Mouse (Mus musculus) hindbrain, embryonic 14.5 days (tissue): Measurements from ENCODE around the gene Tacr2. TPM values are rescaled to one million over a fixed set of nuclear protein-coding genes. Genes with fewer than 3 reads are reported as not detected.

Experiments used
- ATAC-seq: fragments of 200-750 bp; cut with Nextera tagmentation; 2 replicates; pipeline ENCODE4 v1.8.0; 2017; ENCODE audit warnings: moderate number of reproducible peaks, mild to moderate bottlenecking, moderate TSS enrichment, moderate library complexity; ENCODE audit not compliant: low FRiP score
- DNase-seq: peaks from one replicate; pipeline ENCODE4 v3.0.0-alpha.2; 2015; ENCODE audit warnings: low spot score
- H3K27ac ChIP-seq: fragments of 300-500 bp; sonication (generic); 2 replicates; pipeline ENCODE4 v1.5.1; 2014; ENCODE audit warnings: mild to moderate bottlenecking, moderate library complexity
- H3K27me3 ChIP-seq: fragments of 300-500 bp; sonication (generic); 2 replicates; pipeline ENCODE4 v1.6.1; 2014; ENCODE audit warnings: mild to moderate bottlenecking, low read length, mixed read lengths; ENCODE audit not compliant: control insufficient read depth, insufficient read depth
- H3K36me3 ChIP-seq: fragments of 300-500 bp; sonication (generic); replicated peaks from 2 replicates; pipeline ENCODE4 v1.6.1; 2014; ENCODE audit not compliant: control insufficient read depth, insufficient read depth
- H3K4me1 ChIP-seq: fragments of 300-500 bp; sonication (generic); replicated peaks from 2 replicates; pipeline ENCODE4 v1.6.1; 2014; ENCODE audit warnings: antibody characterized with exemption, low read length, mixed read lengths; ENCODE audit not compliant: control insufficient read depth, insufficient read depth
- H3K4me2 ChIP-seq: fragments of 300-500 bp; sonication (generic); replicated peaks from 2 replicates; pipeline ENCODE4 v1.6.1; 2014; ENCODE audit warnings: mild to moderate bottlenecking, moderate library complexity
- H3K4me3 ChIP-seq: fragments of 300-500 bp; sonication (generic); replicated peaks from 2 replicates; pipeline ENCODE4 v1.5.1; 2014; ENCODE audit warnings: mild to moderate bottlenecking, low read length
- H3K9ac ChIP-seq: fragments of 300-500 bp; sonication (generic); 2 replicates; pipeline ENCODE4 v1.6.1; 2014
- H3K9me3 ChIP-seq: fragments of 300-500 bp; sonication (generic); 2 replicates; pipeline ENCODE4 v1.6.1; 2016; ENCODE audit warnings: low read length; ENCODE audit not compliant: control insufficient read depth
- WGBS: fragments of 180-500 bp; shearing (Covaris S2); extraction: QIAGEN DNeasy Blood & Tissue Kit; methylation state at CpG from one replicate; pipeline ENCODE4 v1.1.7; 2014; 5-methylcytosine and 5-hydroxymethylcytosine counted together
- polyA plus RNA-seq: library from polyadenylated mRNA; unstranded; fragments of >200 nt; fragmentation: Nextera tagmentation; extraction: Ambion mirVana; gene quantifications from 2 replicates; pipeline ENCODE4 v1.2.1, GENCODE M21; 2014

Gene Tacr2
- polyA plus RNA-seq, 1 experiment from 2014 or later, result 0.19 TPM

DNA sequence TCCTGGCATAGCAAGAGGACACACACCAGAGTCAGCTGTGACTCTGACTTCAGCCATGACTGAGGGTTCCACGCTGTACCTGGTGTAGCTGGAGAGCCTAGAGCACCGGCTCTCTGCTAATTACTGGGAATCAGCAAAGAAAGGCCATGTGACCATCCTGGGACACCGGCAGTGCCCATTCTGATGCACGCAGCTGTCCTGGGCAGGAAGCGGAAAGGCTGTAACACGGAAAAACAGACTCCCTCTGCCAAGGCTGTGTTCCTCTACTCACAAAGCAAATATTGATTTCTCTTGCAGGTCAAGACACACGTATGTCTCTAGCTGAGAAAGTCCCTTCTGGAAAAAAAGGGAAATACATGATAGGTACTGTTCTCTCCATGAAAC lies 33.5 kb upstream of the Tacr2 start:
- H3K36me3 ChIP-seq, result no peaks in the 10 kb centered on the region
- no peak for ATAC-seq
- WGBS, result 70% methylated on average over 7 of the region's 7 CpGs

DNA sequence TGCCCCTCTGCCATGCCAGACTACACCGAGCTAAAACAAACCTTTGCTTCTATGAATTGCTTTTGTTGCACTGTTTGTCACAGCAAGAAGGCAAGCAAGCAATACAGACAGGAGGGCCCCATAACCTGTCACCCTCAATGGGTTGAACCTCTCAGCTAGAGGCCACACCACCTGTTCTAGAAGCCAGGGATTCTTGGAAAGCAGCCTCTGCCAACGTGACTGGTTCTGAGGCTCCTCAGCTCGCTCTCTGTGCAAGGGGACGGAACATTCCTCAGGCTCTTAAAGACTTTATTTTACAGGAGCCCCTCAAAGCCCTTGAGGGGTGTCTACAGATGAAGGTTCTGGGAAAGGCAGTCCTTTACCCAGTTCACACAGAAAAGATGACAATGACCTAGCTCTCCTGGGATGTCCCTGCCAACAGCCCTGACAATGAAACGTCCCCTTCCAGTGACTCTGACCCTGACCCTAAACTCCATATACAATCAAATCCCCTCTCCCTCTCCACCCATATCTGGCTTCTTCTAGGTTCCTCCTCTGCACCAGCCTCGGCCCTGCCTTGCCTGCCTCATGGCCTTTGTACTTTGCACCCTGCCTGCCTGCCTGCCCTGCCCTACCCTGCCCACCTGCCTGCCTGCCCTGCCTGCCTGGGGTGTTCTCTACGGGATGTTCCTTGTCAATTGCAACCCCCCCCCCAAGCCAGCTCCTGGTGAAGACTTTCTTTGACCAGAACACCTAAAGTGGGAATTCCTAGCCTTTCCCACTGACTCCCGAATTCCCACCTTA lies 31.3 kb upstream of the Tacr2 start:
- Histone ChIP-seq H3K4me1 (no peaks in the 10 kb centered on the region), H3K9me3 (no peaks in the 10 kb centered on the region), H3K36me3 (no peaks in the 10 kb centered on the region), H3K27me3 (no peaks in the 10 kb centered on the region), H3K9ac (no peak overlapping the region), H3K27ac (no peak overlapping the region), H3K4me3 (no peak overlapping the region), H3K4me2 (no peak overlapping the region)
- 75% methylated on average over 8 of the region's 8 CpGs for WGBS
- ATAC-seq (no peak), DNase-seq (no peak)

More for the DNA sequence above, 33.5 kb upstream of the Tacr2 start:
- no peak overlapping the region for H3K27ac ChIP-seq
- H3K9ac ChIP-seq, result no peak overlapping the region
- no peak overlapping the region for H3K4me2 ChIP-seq
- H3K4me3 ChIP-seq, result no peak overlapping the region
- DNase-seq, result no peak
- H3K9me3 ChIP-seq, result no peaks in the 10 kb centered on the region
- no peaks in the 10 kb centered on the region for H3K27me3 ChIP-seq
- no peaks in the 10 kb centered on the region for H3K4me1 ChIP-seq

DNA sequence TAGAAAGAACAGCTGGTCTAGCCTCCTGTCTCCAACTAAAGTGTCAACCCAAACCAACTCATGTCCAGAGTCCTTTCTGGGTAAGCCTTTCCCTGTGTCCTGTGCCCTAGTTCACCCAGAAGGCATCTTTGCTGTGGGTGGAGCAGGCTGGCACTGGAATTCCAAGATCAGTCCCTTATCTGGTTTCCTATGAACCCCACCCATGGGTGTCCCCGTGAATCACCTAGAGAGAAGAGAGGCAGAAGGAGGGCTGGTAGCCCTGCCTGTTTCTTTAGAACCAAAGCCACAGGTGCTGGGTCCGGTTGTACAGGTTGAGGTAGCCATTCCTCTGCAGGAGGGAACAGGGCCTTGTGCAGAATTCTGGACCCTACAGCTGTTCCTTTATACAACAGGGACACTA lies 30.6 kb upstream of the Tacr2 start:
- Histone ChIP-seq H3K4me3 (no peak overlapping the region), H3K9ac (no peak overlapping the region), H3K4me2 (no peak overlapping the region), H3K36me3 (no peaks in the 10 kb centered on the region), H3K27ac (no peak overlapping the region), H3K9me3 (no peaks in the 10 kb centered on the region), H3K4me1 (no peaks in the 10 kb centered on the region), H3K27me3 (no peaks in the 10 kb centered on the region)
- ATAC-seq (no peak), DNase-seq (no peak)
- WGBS, result 96% methylated on average over 2 of the region's 2 CpGs

DNA sequence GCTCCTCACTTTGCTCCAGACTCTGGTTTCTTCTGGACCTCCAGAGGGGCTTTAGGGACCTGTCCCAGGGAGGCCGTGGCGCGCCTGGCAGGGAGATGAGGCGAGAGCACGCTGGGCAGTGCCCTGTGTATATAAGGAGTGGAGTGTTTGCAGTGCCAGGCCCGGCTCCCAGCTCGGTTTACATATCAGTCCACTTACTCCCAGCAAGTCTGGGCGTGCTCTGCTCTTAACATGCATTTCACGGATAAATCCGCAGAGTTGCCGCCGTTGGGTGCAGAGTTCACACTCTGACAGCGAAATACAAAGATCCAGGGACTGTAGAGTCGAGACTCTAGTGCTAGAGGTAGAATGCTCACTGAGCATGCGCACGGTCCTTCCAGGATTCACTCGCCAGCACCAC lies 29.5 kb upstream of the Tacr2 start:
- DNase-seq, result no peak
- ATAC-seq, result no peak
- Histone ChIP-seq H3K36me3 (no peaks in the 10 kb centered on the region), H3K9ac (no peak overlapping the region), H3K4me2 (no peak overlapping the region), H3K9me3 (no peaks in the 10 kb centered on the region), H3K27me3 (no peaks in the 10 kb centered on the region), H3K4me3 (no peak overlapping the region), H3K27ac (no peak overlapping the region), H3K4me1 (no peaks in the 10 kb centered on the region)
- 86% methylated on average over 17 of the region's 17 CpGs for WGBS

DNA sequence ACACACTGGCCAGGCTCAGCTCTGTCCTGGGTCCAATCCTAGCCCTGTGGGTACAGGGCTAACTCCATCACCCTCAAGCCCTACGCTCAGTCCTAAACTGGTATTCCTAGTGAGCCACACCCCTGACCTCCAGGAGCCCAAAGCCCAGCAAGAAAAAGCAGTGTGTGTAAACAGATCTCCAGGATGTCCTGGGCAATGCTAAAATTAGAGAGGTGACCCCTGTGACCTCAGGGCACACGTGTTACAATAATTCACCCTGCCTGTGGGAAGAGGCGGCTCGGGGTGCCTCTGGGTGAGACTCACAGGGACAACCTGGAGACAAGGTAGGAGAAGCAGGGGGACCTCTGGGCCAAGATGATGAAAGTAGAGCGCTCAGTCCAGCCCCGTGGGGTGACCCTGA lies 28.0 kb upstream of the Tacr2 start:
- no peak overlapping the region for H3K4me3 ChIP-seq
- DNase-seq, result no peak
- H3K4me1 ChIP-seq, result no peaks in the 10 kb centered on the region
- H3K27me3 ChIP-seq, result no peaks in the 10 kb centered on the region
- H3K36me3 ChIP-seq, result no peaks in the 10 kb centered on the region
- WGBS, result 79% methylated on average over 6 of the region's 6 CpGs
- no peak overlapping the region for H3K27ac ChIP-seq
- ATAC-seq, result no peak
- H3K4me2 ChIP-seq, result no peak overlapping the region
- H3K9me3 ChIP-seq, result no peaks in the 10 kb centered on the region
- H3K9ac ChIP-seq, result no peak overlapping the region

DNA sequence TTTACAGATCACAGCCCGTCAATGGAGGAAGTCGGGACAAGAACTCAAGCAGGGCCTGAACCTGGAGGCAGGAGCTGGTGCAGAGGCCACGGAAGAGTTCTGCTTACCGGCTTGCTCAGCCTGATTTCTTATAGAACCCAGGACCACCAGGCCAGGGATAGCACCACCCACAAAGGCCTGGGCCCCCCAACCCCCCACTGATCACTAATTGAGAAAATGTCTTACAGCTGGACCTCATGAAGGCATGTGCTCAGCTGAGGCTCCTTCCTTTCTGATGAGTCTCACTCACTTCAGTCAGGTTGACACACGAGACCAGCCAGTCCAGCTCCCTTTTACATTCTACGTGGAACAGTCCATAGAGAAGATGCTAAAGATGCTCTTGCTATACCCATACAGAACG lies 26.4 kb upstream of the Tacr2 start:
- no peak for ATAC-seq
- H3K36me3 ChIP-seq, result no peaks in the 10 kb centered on the region
- no peak for DNase-seq
- H3K27me3 ChIP-seq, result no peaks in the 10 kb centered on the region
- no peak overlapping the region for H3K4me3 ChIP-seq
- H3K4me2 ChIP-seq, result no peak overlapping the region
- H3K4me1 ChIP-seq, result peaks cover 6% of the 10 kb centered on the region; the same call in 1 of the 2 replicates
- 76% methylated on average over 7 of the region's 7 CpGs for WGBS
- no peaks in the 10 kb centered on the region for H3K9me3 ChIP-seq
- H3K9ac ChIP-seq, result no peak overlapping the region
- H3K27ac ChIP-seq, result no peak overlapping the region

DNA sequence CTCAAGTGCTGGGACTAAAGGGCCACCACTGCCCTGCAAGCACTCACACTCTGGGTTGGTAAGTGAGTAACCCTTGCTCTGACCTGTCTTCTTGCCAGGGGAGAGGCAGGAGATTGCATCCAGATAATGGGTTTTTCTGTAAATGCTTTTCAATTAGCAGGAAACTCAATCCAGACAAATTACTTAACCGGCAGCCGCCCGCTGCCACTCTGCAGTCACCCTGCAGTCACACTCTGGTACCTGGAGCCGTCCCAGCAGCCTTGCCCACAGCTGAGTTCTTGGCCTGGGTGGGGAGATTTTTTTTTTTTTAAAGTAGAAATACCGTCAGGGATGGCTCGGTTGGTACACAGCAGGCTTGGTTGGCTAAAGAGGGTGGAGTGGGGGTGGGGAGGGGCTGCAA lies 24.1 kb upstream of the Tacr2 start:
- Histone ChIP-seq H3K4me3 (no peak overlapping the region), H3K4me2 (no peak overlapping the region), H3K4me1 (peaks cover 6% of the 10 kb centered on the region; the same call in 1 of the 2 replicates), H3K36me3 (no peaks in the 10 kb centered on the region), H3K9me3 (no peaks in the 10 kb centered on the region), H3K27me3 (no peaks in the 10 kb centered on the region), H3K27ac (no peak overlapping the region), H3K9ac (no peak overlapping the region)
- WGBS, result 67% methylated on average over 6 of the region's 6 CpGs
- no peak for ATAC-seq
- no peak for DNase-seq

DNA sequence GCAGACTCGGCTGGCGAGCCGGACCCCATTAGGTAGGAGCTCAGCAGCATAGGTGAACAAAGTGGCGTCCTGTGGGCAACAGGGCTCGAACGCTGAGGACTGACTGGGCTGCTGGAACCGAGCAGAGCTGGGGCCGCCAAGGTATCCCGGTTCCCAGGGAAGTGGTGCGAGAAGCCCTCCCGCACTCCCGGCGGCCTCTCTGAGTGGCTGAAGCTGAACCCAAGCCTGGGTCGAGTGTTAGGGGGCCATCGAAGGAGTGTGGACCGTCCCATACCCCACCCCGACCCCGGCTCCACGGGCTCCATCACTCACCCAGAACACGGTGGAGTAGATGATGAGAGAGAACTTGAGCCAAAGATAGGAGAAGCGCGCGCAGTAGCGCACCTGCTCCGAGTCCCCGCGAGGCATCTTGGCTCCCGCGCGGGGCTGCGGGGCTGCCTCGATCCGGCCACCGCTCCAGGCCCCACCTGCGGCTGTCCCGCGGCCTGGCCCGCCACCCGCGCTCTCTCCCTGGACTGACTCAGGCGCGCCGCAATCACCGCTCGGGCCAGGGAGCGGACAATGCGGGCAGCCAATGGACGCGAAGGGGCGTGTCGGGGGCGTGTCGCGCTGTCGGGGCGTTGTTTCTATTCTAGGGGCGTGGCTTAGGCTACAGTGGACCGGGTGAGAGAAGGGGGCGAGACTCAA lies 21.4 kb upstream of the Tacr2 start, which contains the start of gene Tspan15:
Tspan15 (minus strand) TSS at position 544 of the 687 bp plus-strand sequence.
- ATAC-seq (peak; percentile 96), DNase-seq (peak; percentile 87)
- Histone ChIP-seq H3K27ac (peak within 1 kb of the TSS; percentile 28; the same call in 1 of the 2 replicates), H3K4me3 (peak within 1 kb of the TSS; percentile 60), H3K4me2 (peak within 1 kb of the TSS; percentile 94), H3K9ac (peak within 1 kb of the TSS; percentile 61), H3K36me3 (no peaks in the 10 kb centered on the region), H3K9me3 (no peaks in the 10 kb centered on the region), H3K27me3 (no peaks in the 10 kb centered on the region), H3K4me1 (peaks cover 6% of the 10 kb centered on the region; the same call in 1 of the 2 replicates)
- WGBS, result under 1% methylated on average over 59 of the region's 59 CpGs

DNA sequence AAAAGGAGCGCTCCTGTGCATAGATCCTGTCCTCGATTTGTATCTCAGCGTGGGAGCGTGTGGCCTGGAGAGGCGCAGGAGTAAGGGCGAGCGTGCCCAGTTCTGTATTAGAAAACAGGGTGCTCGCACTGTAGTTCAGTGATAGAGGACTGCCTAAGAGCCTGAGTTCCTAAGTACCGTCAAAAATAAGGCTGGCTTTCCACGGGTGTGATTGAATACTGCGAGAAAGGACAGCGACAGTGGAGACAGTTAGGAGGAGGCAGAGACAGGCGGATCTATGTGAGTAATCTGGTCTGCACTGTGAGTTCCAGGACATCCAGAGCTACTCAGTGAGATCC lies 20.9 kb upstream of the Tacr2 start:
- Histone ChIP-seq H3K36me3 (no peaks in the 10 kb centered on the region), H3K4me3 (peak overlapping the region; percentile 60), H3K27ac (no peak overlapping the region), H3K27me3 (no peaks in the 10 kb centered on the region), H3K9ac (peak overlapping the region; percentile 61), H3K9me3 (no peaks in the 10 kb centered on the region), H3K4me1 (peaks cover 6% of the 10 kb centered on the region; the same call in 1 of the 2 replicates), H3K4me2 (peak overlapping the region; percentile 94)
- DNase-seq (no peak), ATAC-seq (no peak)
- WGBS, result 2% methylated on average over 13 of the region's 13 CpGs
